Mouse (Mus musculus) ES-E14 (cell line): ENCODE measurements around the gene Papss1.

ENCODE experiments used
- CHD2 ChIP-seq: IDR thresholded peaks from 2 replicates; pipeline ENCODE4 v1.6.1; 2014; ENCODE audit warnings: mild to moderate bottlenecking, low read depth, low read length, inconsistent platforms
- HCFC1 ChIP-seq: IDR thresholded peaks from 2 replicates; pipeline ENCODE4 v1.6.1; 2012; ENCODE audit warnings: low read length, inconsistent platforms, borderline replicate concordance; ENCODE audit not compliant: insufficient read depth
- MAFK ChIP-seq: IDR thresholded peaks from 2 replicates; pipeline ENCODE4 v1.6.1; 2014; ENCODE audit warnings: mild to moderate bottlenecking, low read depth, low read length, inconsistent platforms; ENCODE audit not compliant: insufficient read depth
- ZC3H11A ChIP-seq: IDR thresholded peaks from 2 replicates; pipeline ENCODE4 v1.6.1; 2012; ENCODE audit warnings: low read depth, mild to moderate bottlenecking, inconsistent platforms, low read length, borderline replicate concordance
- ZNF384 ChIP-seq: IDR thresholded peaks from 2 replicates; pipeline ENCODE4 v1.6.1; 2012; ENCODE audit warnings: low read depth, low read length, inconsistent platforms

- no peak for TF ChIP-seq CHD2
- no peak for TF ChIP-seq ZC3H11A
- TF ChIP-seq ZNF384, result no peak
- TF ChIP-seq HCFC1, result no peak
- no peak for TF ChIP-seq MAFK
These were observed 39.8 kb upstream of the Papss1 start for GRCm38 (mm10) chr3:131524779-131525178.
